Mouse (Mus musculus): ENCODE results near the gene Glud1.

DNA sequence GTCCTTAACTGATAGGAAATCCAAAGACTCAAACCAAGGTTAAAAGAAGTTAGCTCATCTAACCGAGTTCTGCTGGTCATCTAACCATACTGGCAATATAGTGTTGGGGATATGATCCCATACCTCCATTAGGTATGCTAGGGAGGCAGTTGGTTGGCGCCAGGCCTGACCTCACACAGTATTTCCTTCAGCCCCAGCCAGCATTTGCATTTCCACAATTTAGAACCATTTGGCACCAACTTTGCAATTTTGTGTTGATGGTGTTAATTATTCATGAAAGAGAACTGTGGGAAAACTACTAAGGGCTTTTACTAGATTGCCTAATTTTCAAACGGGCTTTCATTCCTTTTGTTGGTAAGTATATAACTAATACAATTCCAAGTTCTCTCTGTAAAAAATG lies 21.4 kb downstream of the Glud1 start:
- TF ChIP-seq POLR2A (IDR thresholded peaks at IDR 0.05; ENCODE audit: insufficient read depth, low read length) (no peak), CTCF (IDR thresholded peaks at IDR 0.05; ENCODE audit: low read depth, low read length) (no peak), EP300 (IDR thresholded peaks at IDR 0.05; ENCODE audit: insufficient read depth, low read depth, low read length) (no peak)

All from ES-Bruce4 (cell line).